Mouse (Mus musculus) heart, embryonic 12.5 days (tissue): ENCODE data around the gene Rhbdd1. TPM values are rescaled to one million over a fixed set of nuclear protein-coding genes. Genes with fewer than 3 reads are reported as not detected.
A peak's percentile ranks its signal among the peaks of the same experiment; 100 is the strongest.

Experiments used
- ATAC-seq: fragments of 200-750 bp; cut with Nextera tagmentation; 2 replicates; pipeline ENCODE4 v1.8.0; 2017; ENCODE audit warnings: moderate TSS enrichment, moderate library complexity; ENCODE audit not compliant: insufficient number of reproducible peaks, low FRiP score
- H3K27ac ChIP-seq: fragments of 300-500 bp; sonication (generic); 2 replicates; pipeline ENCODE4 v1.5.1; 2016; ENCODE audit warnings: mild to moderate bottlenecking, moderate library complexity; ENCODE audit not compliant: poor library complexity, severe bottlenecking
- H3K27me3 ChIP-seq: fragments of 300-500 bp; sonication (generic); replicated peaks from 2 replicates; pipeline ENCODE4 v1.6.1; 2016; ENCODE audit warnings: mild to moderate bottlenecking, moderate library complexity
- H3K36me3 ChIP-seq: fragments of 300-500 bp; sonication (generic); 2 replicates; pipeline ENCODE4 v1.6.1; 2016; ENCODE audit warnings: mild to moderate bottlenecking, moderate library complexity
- H3K4me1 ChIP-seq: fragments of 300-500 bp; sonication (generic); replicated peaks from 2 replicates; pipeline ENCODE4 v1.6.1; 2016; ENCODE audit warnings: mild to moderate bottlenecking
- H3K4me2 ChIP-seq: fragments of 300-500 bp; sonication (generic); 2 replicates; pipeline ENCODE4 v1.6.1; 2016; ENCODE audit warnings: mild to moderate bottlenecking, moderate library complexity
- H3K4me3 ChIP-seq: fragments of 300-500 bp; sonication (generic); 2 replicates; pipeline ENCODE4 v1.5.1; 2016; ENCODE audit warnings: mild to moderate bottlenecking
- H3K9ac ChIP-seq: fragments of 300-500 bp; sonication (generic); 2 replicates; pipeline ENCODE4 v1.6.1; 2016; ENCODE audit warnings: mild to moderate bottlenecking, moderate library complexity
- H3K9me3 ChIP-seq: fragments of 300-500 bp; sonication (generic); replicated peaks from 2 replicates; pipeline ENCODE4 v1.6.1; 2016; ENCODE audit warnings: mild to moderate bottlenecking, moderate library complexity
- whole genome bisulfite sequencing: fragments of 180-500 bp; shearing (Covaris S2); methylation state at CpG from one replicate; pipeline ENCODE4 v1.1.7; 2016; 5-methylcytosine and 5-hydroxymethylcytosine counted together
- polyA plus RNA-seq: library from polyadenylated mRNA; unstranded; fragments of >200 nt; fragmentation: Nextera tagmentation; extraction: Ambion mirVana; gene quantifications from 2 replicates; pipeline ENCODE4 v1.2.1, GENCODE M21; 2016

The Rhbdd1 gene
- 11.5 and 11.9 TPM in 2 replicates for polyA plus RNA-seq

GRCm38 (mm10) chr1:82316111-82316745, at the start of gene Rhbdd1:
Gene Rhbdd1, plus strand, starts transcription at chr1:82316452.
- peak; percentile 99 for ATAC-seq
- Histone ChIP-seq H3K9me3 (no peaks in the 10 kb centered on the region), H3K4me3 (peak within 1 kb of the TSS; percentile 89), H3K9ac (peak within 1 kb of the TSS; percentile 93), H3K4me2 (peak within 1 kb of the TSS; percentile 80), H3K27me3 (peaks cover 3% of the 10 kb centered on the region; the same call in 1 of the 2 replicates), H3K4me1 (peaks cover 9% of the 10 kb centered on the region), H3K36me3 (no peaks in the 10 kb centered on the region), H3K27ac (peak within 1 kb of the TSS; percentile 96)
- WGBS, result 6% methylated on average over 47 of the region's 47 CpGs

GRCm38 (mm10) chr1:82267547-82267946, 48.7 kb upstream of the Rhbdd1 start:
- no peak overlapping the region for H3K9ac ChIP-seq
- H3K27me3 ChIP-seq, result no peaks in the 10 kb centered on the region
- peaks cover 37% of the 10 kb centered on the region for H3K4me1 ChIP-seq
- peak overlapping the region; percentile 68 for H3K27ac ChIP-seq
- H3K4me2 ChIP-seq, result no peak overlapping the region
- peaks cover 8% of the 10 kb centered on the region for H3K36me3 ChIP-seq
- ATAC-seq, result peak; percentile 77; the same call in 1 of the 2 replicates
- 15% methylated on average over 4 of the region's 4 CpGs for WGBS
- no peaks in the 10 kb centered on the region for H3K9me3 ChIP-seq
- H3K4me3 ChIP-seq, result no peak overlapping the region

GRCm38 (mm10) chr1:82272231-82272630, 44.0 kb upstream of the Rhbdd1 start:
- ATAC-seq, result no peak
- 77% methylated on average over 5 of the region's 5 CpGs for WGBS
- Histone ChIP-seq H3K36me3 (peaks cover 24% of the 10 kb centered on the region), H3K27me3 (no peaks in the 10 kb centered on the region), H3K4me2 (no peak overlapping the region), H3K9ac (no peak overlapping the region), H3K4me1 (peaks cover 52% of the 10 kb centered on the region), H3K27ac (no peak overlapping the region), H3K9me3 (no peaks in the 10 kb centered on the region), H3K4me3 (no peak overlapping the region)

GRCm38 (mm10) chr1:82273529-82273928, 42.7 kb upstream of the Rhbdd1 start:
- Histone ChIP-seq H3K9ac (no peak overlapping the region; the same call in 1 of the 2 replicates), H3K36me3 (peaks cover 33% of the 10 kb centered on the region), H3K4me1 (peaks cover 45% of the 10 kb centered on the region), H3K9me3 (no peaks in the 10 kb centered on the region), H3K27ac (peak overlapping the region; percentile 68), H3K27me3 (no peaks in the 10 kb centered on the region), H3K4me2 (no peak overlapping the region), H3K4me3 (no peak overlapping the region)
- no peak for ATAC-seq
- 43% methylated on average over 6 of the region's 6 CpGs for WGBS

- no peak overlapping the region for H3K4me3 ChIP-seq
- H3K4me1 ChIP-seq, result peaks cover 43% of the 10 kb centered on the region
- H3K9me3 ChIP-seq, result no peaks in the 10 kb centered on the region
- no peak for ATAC-seq
- WGBS, result 48% methylated on average over 1 of the region's 1 CpGs
- H3K27me3 ChIP-seq, result no peaks in the 10 kb centered on the region
- H3K27ac ChIP-seq, result peak overlapping the region; percentile 68; the same call in 1 of the 2 replicates
- no peak overlapping the region for H3K9ac ChIP-seq
- H3K4me2 ChIP-seq, result no peak overlapping the region
- H3K36me3 ChIP-seq, result peaks cover 37% of the 10 kb centered on the region
Measured at GRCm38 (mm10) chr1:82274361-82274760, 41.9 kb upstream of the Rhbdd1 start.

- Histone ChIP-seq H3K4me2 (no peak overlapping the region), H3K4me3 (no peak overlapping the region), H3K27ac (no peak overlapping the region), H3K9me3 (no peaks in the 10 kb centered on the region), H3K27me3 (no peaks in the 10 kb centered on the region), H3K9ac (no peak overlapping the region), H3K4me1 (peaks cover 31% of the 10 kb centered on the region), H3K36me3 (peaks cover 29% of the 10 kb centered on the region)
- WGBS, result 24% methylated on average over 1 of the region's 1 CpGs
- no peak for ATAC-seq
Measured at GRCm38 (mm10) chr1:82279768-82280167, 36.5 kb upstream of the Rhbdd1 start.

GRCm38 (mm10) chr1:82281823-82282222, 34.4 kb upstream of the Rhbdd1 start:
- H3K4me2 ChIP-seq, result peak overlapping the region; percentile 49
- no peak for ATAC-seq
- 26% methylated on average over 6 of the region's 6 CpGs for WGBS

GRCm38 (mm10) chr1:82282992-82283611, 33.1 kb upstream of the Rhbdd1 start:
- peak overlapping the region; percentile 64 for H3K4me3 ChIP-seq

More at GRCm38 (mm10) chr1:82281823-82282222, 34.4 kb upstream of the Rhbdd1 start:
- H3K27ac ChIP-seq, result peak overlapping the region; percentile 99
- H3K9me3 ChIP-seq, result no peaks in the 10 kb centered on the region
- peaks cover 25% of the 10 kb centered on the region for H3K4me1 ChIP-seq
- no peak overlapping the region for H3K9ac ChIP-seq
- H3K36me3 ChIP-seq, result peaks cover 20% of the 10 kb centered on the region
- H3K27me3 ChIP-seq, result no peaks in the 10 kb centered on the region
- H3K4me3 ChIP-seq, result no peak overlapping the region

GRCm38 (mm10) chr1:82283901-82284301, 32.4 kb upstream of the Rhbdd1 start:
- Histone ChIP-seq H3K27me3 (peaks cover 8% of the 10 kb centered on the region), H3K9me3 (no peaks in the 10 kb centered on the region), H3K9ac (peak overlapping the region; percentile 90), H3K27ac (peak overlapping the region; percentile 99), H3K4me2 (peak overlapping the region; percentile 88), H3K36me3 (peaks cover 21% of the 10 kb centered on the region), H3K4me3 (peak overlapping the region; percentile 64), H3K4me1 (peaks cover 39% of the 10 kb centered on the region)
- ATAC-seq, result no peak
- 9% methylated on average over 1 of the region's 1 CpGs for WGBS

More at GRCm38 (mm10) chr1:82282992-82283611, 33.1 kb upstream of the Rhbdd1 start:
- Histone ChIP-seq H3K4me1 (peaks cover 32% of the 10 kb centered on the region), H3K9me3 (no peaks in the 10 kb centered on the region), H3K9ac (peak overlapping the region; percentile 90), H3K27ac (peak overlapping the region; percentile 99), H3K27me3 (peaks cover 4% of the 10 kb centered on the region), H3K36me3 (peaks cover 19% of the 10 kb centered on the region), H3K4me2 (peak overlapping the region; percentile 88)
- peak; percentile 98 for ATAC-seq
- under 1% methylated on average over 35 of the region's 35 CpGs for WGBS

- peaks cover 8% of the 10 kb centered on the region for H3K27me3 ChIP-seq
- H3K4me3 ChIP-seq, result peak overlapping the region; percentile 64
- peaks cover 26% of the 10 kb centered on the region for H3K36me3 ChIP-seq
- H3K9ac ChIP-seq, result peak overlapping the region; percentile 90
- H3K4me1 ChIP-seq, result peaks cover 44% of the 10 kb centered on the region
- H3K9me3 ChIP-seq, result no peaks in the 10 kb centered on the region
- peak overlapping the region; percentile 88 for H3K4me2 ChIP-seq
- 20% methylated on average over 4 of the region's 4 CpGs for WGBS
- peak overlapping the region; percentile 99 for H3K27ac ChIP-seq
- no peak for ATAC-seq
Measured at GRCm38 (mm10) chr1:82284403-82284802, 31.8 kb upstream of the Rhbdd1 start.

- ATAC-seq, result no peak
- 27% methylated on average over 5 of the region's 5 CpGs for WGBS
- Histone ChIP-seq H3K4me2 (peak overlapping the region; percentile 84), H3K4me1 (peaks cover 39% of the 10 kb centered on the region), H3K36me3 (peaks cover 26% of the 10 kb centered on the region), H3K27ac (peak overlapping the region; percentile 70), H3K9me3 (no peaks in the 10 kb centered on the region), H3K9ac (peak overlapping the region; percentile 80), H3K27me3 (peaks cover 8% of the 10 kb centered on the region), H3K4me3 (peak overlapping the region; percentile 79)
Measured at GRCm38 (mm10) chr1:82285461-82286189, 30.6 kb upstream of the Rhbdd1 start.
